Mouse (Mus musculus) small intestine, adult 10 weeks (tissue): ENCODE results near the gene Mak. TPM values are rescaled to one million over a fixed set of nuclear protein-coding genes. Genes with fewer than 3 reads are reported as not detected.

Source experiments
- polyA plus RNA-seq: library from polyadenylated mRNA; stranded (reverse); fragments of 350-450 nt; fragmentation: Illumina TruSeq; extraction: RNeasy Lipid Tissue Mini Kit (QIAGEN cat#74804); gene quantifications from one replicate; pipeline ENCODE4 v1.2.3, GENCODE M21; 2014; ENCODE audit warnings: low replicate concordance

Mak gene
- polyA plus RNA-seq = not detected

GRCm38 (mm10) chr13:41079421-41079780 is at the start of gene Mak:
Mak (minus strand) TSS chr13:41079706.

GRCm38 (mm10) chr13:41113940-41114339 is 34.4 kb upstream of the Mak start, which contains the start of gene Sycp2l:
Sycp2l (plus strand) TSS chr13:41114307.

GRCm38 (mm10) chr13:41110935-41111334 is 31.4 kb upstream of the Mak start, which contains the start of gene Gcm2:
Gcm2 (minus strand) TSS chr13:41111035.

GRCm38 (mm10) chr13:41015829-41016634 is 63.5 kb downstream of the Mak start, which contains the start of gene Tmem14c:
Tmem14c (plus strand) TSS chr13:41016292.

DNA sequence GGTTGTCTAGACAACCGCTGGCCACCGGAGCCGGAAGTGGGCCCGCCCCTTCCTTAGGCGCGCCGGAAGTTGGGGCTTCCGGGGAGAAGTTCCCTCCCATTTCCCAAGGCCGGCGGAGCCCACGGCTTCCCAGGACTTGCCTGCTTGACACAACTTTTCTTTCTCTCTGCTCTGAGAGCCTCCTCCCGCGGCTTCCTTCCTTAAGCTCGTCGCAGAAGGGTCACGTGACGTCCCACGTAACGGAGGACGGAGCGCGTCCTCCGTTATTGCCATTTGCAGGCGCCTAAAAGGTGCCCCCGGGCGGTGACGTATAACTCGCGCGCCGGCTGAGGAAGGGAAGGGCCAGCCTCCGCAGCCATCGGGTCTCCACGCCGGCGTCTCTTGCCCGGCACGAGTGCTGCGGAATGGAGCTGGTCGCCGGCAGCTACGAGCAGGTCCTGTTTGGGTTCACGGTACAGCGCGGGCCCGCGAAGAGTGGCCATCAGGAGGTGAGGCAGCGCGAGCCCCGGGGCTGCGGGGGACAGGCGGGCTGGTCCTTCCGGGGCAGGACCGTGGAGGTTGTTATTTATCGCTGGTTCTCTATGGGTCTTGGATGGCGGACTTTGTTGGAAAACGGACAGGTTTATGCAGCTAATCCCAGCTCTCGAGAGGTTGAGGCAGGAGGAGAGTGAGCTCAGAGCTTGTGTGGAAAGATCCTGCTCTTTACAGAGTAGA is 78.4 kb downstream of the Mak start, which contains the start of gene Pak1ip1:
TSS of gene Pak1ip1 (plus strand) at position 98 of the 714 bp plus-strand sequence.

Other genes starting within 250 kb of the Mak start
- 36.5 TPM for gene Gcnt2, start 220.0 kb downstream of the Mak start, polyA plus RNA-seq
- 66.5 TPM for gene Pak1ip1, start 78.7 kb downstream of the Mak start, polyA plus RNA-seq
- 33.3 TPM for gene Tmem14c, start 63.4 kb downstream of the Mak start, polyA plus RNA-seq
- gene Gcm2, start 31.3 kb upstream of the Mak start, polyA plus RNA-seq = not detected
- 0.15 TPM for gene Sycp2l, start 34.6 kb upstream of the Mak start, polyA plus RNA-seq
- gene Elovl2, start 140.7 kb upstream of the Mak start, polyA plus RNA-seq = 0.11 TPM
- 21.1 TPM for gene Smim13, start 170.1 kb upstream of the Mak start, polyA plus RNA-seq
- not detected for gene Gm17364, start 194.3 kb upstream of the Mak start, polyA plus RNA-seq